Mouse (Mus musculus): ENCODE measurements around the gene Gm28038. TPM values are rescaled to one million over a fixed set of nuclear protein-coding genes. Genes with fewer than 3 reads are reported as not detected.

Gm28038 gene
- polyA plus RNA-seq, 1 experiment: not detected

DNA sequence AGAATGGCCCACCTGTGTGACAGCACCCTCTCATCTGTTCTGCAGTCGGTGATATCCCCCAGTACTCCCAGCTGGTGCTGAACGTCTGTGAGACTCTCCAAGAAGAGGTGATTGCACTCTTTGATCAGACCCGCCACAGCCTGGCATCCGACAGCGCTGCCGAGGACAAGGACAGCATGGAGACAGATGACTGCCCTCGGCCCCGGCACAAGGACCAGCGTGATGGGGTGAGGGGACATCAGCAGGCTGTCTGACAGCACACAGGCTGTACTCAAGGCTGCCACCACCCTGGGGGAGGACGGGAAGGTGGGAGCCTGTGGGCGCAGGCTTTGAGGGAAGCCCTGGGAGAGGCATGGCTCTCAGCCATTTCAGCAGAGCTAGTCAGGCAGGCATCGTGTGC, 56.3 kb downstream of the Gm28038 start:
- WGBS: over 99% methylated on average over 12 of the region's 12 CpGs
- Histone ChIP-seq H3K4me1 (replicated peaks; ENCODE audit: control insufficient read depth, insufficient read depth, low read length) (no peaks in the 10 kb centered on the region), H3K36me3 (ENCODE audit: control insufficient read depth, insufficient read depth, low read length) (peaks cover 63% of the 10 kb centered on the region), H3K27ac (ENCODE audit: control insufficient read depth, insufficient read depth, low read length) (no peak overlapping the region), H3K4me3 (ENCODE audit: control insufficient read depth, insufficient read depth, low read length) (no peak overlapping the region), H3K27me3 (ENCODE audit: control insufficient read depth, insufficient read depth, low read length) (no peaks in the 10 kb centered on the region)
- TF ChIP-seq POLR2A (IDR thresholded peaks at IDR 0.05; ENCODE audit: control insufficient read depth, extremely low read depth, insufficient read depth, low read length, poor library complexity): no peak
- TF ChIP-seq CTCF (IDR thresholded peaks at IDR 0.05; ENCODE audit: borderline replicate concordance, control insufficient read depth, extremely low read depth, insufficient read depth, low read length, poor library complexity): no peak
- no peak for DNase-seq

DNA sequence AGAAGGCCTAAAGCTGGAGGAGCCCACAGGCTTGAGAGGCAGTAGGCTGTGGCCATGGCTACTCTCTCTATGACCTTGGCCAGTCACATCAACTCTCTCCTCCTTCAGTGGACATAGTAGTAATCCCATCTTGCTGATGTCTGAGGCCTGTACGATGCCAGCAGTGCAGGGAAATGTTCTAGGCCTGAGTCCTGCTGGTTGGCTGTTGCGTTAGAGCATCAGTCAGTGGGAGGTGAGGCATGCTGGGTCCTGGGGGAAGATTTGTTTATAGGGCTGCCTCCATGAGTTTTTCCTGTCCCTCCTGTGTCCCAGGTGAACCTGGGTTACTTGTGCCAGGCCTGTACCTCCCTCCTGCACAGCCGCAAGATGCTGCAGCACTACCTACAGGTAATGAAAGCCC, 61.2 kb downstream of the Gm28038 start:
- no peak overlapping the region for H3K27ac ChIP-seq (ENCODE audit: control insufficient read depth, insufficient read depth, low read length)
- H3K4me1 ChIP-seq (replicated peaks; ENCODE audit: control insufficient read depth, insufficient read depth, low read length): no peaks in the 10 kb centered on the region
- H3K27me3 ChIP-seq (ENCODE audit: control insufficient read depth, insufficient read depth, low read length): no peaks in the 10 kb centered on the region
- WGBS: 96% methylated on average over 3 of the region's 3 CpGs
- DNase-seq: no peak
- peaks cover 54% of the 10 kb centered on the region for H3K36me3 ChIP-seq (ENCODE audit: control insufficient read depth, insufficient read depth, low read length)
- no peak for TF ChIP-seq POLR2A (IDR thresholded peaks at IDR 0.05; ENCODE audit: control insufficient read depth, extremely low read depth, insufficient read depth, low read length, poor library complexity)
- TF ChIP-seq CTCF (IDR thresholded peaks at IDR 0.05; ENCODE audit: borderline replicate concordance, control insufficient read depth, extremely low read depth, insufficient read depth, low read length, poor library complexity): no peak
- no peak overlapping the region for H3K4me3 ChIP-seq (ENCODE audit: control insufficient read depth, insufficient read depth, low read length)

- no peak for DNase-seq
- Histone ChIP-seq H3K4me3 (ENCODE audit: control insufficient read depth, insufficient read depth, low read length) (no peak overlapping the region), H3K4me1 (replicated peaks; ENCODE audit: control insufficient read depth, insufficient read depth, low read length) (no peaks in the 10 kb centered on the region), H3K27me3 (ENCODE audit: control insufficient read depth, insufficient read depth, low read length) (no peaks in the 10 kb centered on the region), H3K36me3 (ENCODE audit: control insufficient read depth, insufficient read depth, low read length) (peaks cover 49% of the 10 kb centered on the region), H3K27ac (ENCODE audit: control insufficient read depth, insufficient read depth, low read length) (no peak overlapping the region)
- TF ChIP-seq CTCF (IDR thresholded peaks at IDR 0.05; ENCODE audit: borderline replicate concordance, control insufficient read depth, extremely low read depth, insufficient read depth, low read length, poor library complexity) (no peak), POLR2A (IDR thresholded peaks at IDR 0.05; ENCODE audit: control insufficient read depth, extremely low read depth, insufficient read depth, low read length, poor library complexity) (no peak)
- WGBS: 96% methylated on average over 7 of the region's 7 CpGs
Observed at GRCm38 (mm10) chr2:30342544-30342943, 61.7 kb downstream of the Gm28038 start.

DNA sequence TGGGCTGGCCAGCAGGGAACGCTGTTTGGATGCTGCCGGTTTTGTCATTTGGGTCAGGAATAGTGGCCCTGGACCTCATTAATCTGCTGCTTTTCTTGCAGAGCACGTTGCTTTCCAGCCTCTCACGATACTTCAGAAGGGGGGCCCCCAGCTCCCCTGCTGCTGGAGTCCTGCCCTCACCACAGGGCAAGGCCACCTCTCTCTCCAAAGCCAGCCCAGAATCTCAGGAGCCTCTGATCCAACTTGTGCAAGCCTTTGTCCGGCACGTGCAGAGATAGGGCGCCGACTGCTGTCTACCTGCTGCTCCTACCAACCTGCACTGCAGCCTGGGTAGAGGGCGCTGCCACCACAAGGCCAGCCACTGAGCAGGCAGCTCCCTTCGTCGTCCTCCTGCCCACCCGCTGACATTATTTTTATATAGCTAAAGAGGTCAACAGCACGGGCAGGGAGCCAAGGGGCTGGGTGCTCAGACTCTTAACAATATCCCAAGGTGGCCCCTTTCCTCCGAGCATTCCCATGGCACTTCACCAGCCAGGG, 62.8 kb downstream of the Gm28038 start:
- Histone ChIP-seq H3K36me3 (ENCODE audit: control insufficient read depth, insufficient read depth, low read length) (peaks cover 45% of the 10 kb centered on the region), H3K27me3 (ENCODE audit: control insufficient read depth, insufficient read depth, low read length) (no peaks in the 10 kb centered on the region), H3K4me1 (replicated peaks; ENCODE audit: control insufficient read depth, insufficient read depth, low read length) (no peaks in the 10 kb centered on the region), H3K4me3 (ENCODE audit: control insufficient read depth, insufficient read depth, low read length) (no peak overlapping the region), H3K27ac (ENCODE audit: control insufficient read depth, insufficient read depth, low read length) (no peak overlapping the region)
- no peak for DNase-seq
- TF ChIP-seq CTCF (IDR thresholded peaks at IDR 0.05; ENCODE audit: borderline replicate concordance, control insufficient read depth, extremely low read depth, insufficient read depth, low read length, poor library complexity) (no peak), POLR2A (IDR thresholded peaks at IDR 0.05; ENCODE audit: control insufficient read depth, extremely low read depth, insufficient read depth, low read length, poor library complexity) (no peak)
- WGBS: 93% methylated on average over 14 of the region's 14 CpGs

DNA sequence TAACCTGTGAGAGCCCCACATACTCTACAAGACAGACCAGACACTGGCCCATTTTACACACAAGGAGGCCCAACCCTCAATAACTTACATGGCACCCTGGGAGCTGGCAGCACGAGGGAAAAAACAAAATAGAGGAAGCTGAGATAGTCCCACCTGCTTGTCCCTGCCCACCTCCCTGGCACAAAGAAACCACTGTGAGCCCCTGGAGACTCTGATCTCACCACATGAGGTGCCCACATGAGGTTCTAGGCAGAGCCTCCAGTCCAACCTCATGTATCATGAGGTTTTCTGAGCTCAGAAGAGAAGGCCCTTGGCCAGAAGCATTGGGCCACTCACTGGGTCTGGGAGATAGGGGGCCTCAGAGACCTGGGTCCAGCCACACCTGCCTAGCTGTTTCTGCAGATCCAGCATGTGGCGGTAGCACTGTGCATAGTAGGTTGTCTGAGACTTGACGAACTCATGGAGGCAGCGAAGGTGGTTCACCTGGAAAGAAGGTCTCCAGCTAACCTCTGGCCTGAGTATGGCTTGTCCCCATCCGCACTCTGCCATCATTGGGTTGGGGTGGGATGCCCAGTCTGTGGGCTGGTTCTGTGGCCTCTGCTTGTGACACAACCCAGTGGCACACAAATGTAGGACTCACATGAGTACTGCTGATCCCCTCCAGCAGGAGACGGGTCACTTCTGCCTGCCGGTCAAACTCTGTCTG, 65.3 kb downstream of the Gm28038 start:
- no peak for DNase-seq
- H3K4me1 ChIP-seq (replicated peaks; ENCODE audit: control insufficient read depth, insufficient read depth, low read length): no peaks in the 10 kb centered on the region
- no peak overlapping the region for H3K27ac ChIP-seq (ENCODE audit: control insufficient read depth, insufficient read depth, low read length)
- H3K4me3 ChIP-seq (ENCODE audit: control insufficient read depth, insufficient read depth, low read length): no peak overlapping the region
- H3K36me3 ChIP-seq (ENCODE audit: control insufficient read depth, insufficient read depth, low read length): peaks cover 46% of the 10 kb centered on the region
- H3K27me3 ChIP-seq (ENCODE audit: control insufficient read depth, insufficient read depth, low read length): no peaks in the 10 kb centered on the region
- WGBS: 82% methylated on average over 7 of the region's 7 CpGs
- no peak for TF ChIP-seq CTCF (IDR thresholded peaks at IDR 0.05; ENCODE audit: borderline replicate concordance, control insufficient read depth, extremely low read depth, insufficient read depth, low read length, poor library complexity)
- TF ChIP-seq POLR2A (IDR thresholded peaks at IDR 0.05; ENCODE audit: control insufficient read depth, extremely low read depth, insufficient read depth, low read length, poor library complexity): no peak

DNA sequence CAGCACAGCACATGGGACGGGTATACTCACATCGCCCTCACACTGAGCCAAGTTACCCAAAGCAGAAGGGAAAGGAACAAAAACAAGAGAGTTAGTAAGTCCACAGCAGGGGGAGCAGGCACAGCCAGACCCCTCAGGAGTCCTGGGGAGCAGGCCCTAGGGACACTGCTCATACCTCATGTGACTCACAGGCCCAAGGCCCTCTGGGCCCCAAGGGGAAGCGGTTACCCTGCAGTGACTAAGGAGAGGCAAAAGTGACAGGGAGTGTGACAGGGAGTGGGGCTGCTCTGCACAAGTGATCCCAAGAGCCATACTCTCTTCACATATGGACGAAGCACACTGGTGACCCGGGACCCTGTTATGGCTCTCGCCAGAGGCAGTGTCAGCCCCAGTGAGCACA, 68.4 kb downstream of the Gm28038 start:
- no peak overlapping the region for H3K27ac ChIP-seq (ENCODE audit: control insufficient read depth, insufficient read depth, low read length)
- H3K27me3 ChIP-seq (ENCODE audit: control insufficient read depth, insufficient read depth, low read length): no peaks in the 10 kb centered on the region
- TF ChIP-seq CTCF (IDR thresholded peaks at IDR 0.05; ENCODE audit: borderline replicate concordance, control insufficient read depth, extremely low read depth, insufficient read depth, low read length, poor library complexity): no peak
- no peak for TF ChIP-seq POLR2A (IDR thresholded peaks at IDR 0.05; ENCODE audit: control insufficient read depth, extremely low read depth, insufficient read depth, low read length, poor library complexity)
- 92% methylated on average over 6 of the region's 6 CpGs for WGBS
- no peaks in the 10 kb centered on the region for H3K4me1 ChIP-seq (replicated peaks; ENCODE audit: control insufficient read depth, insufficient read depth, low read length)
- peaks cover 22% of the 10 kb centered on the region for H3K36me3 ChIP-seq (ENCODE audit: control insufficient read depth, insufficient read depth, low read length)
- H3K4me3 ChIP-seq (ENCODE audit: control insufficient read depth, insufficient read depth, low read length): no peak overlapping the region
- DNase-seq: no peak

Other genes starting within 250 kb of the Gm28038 start
- 18.3 and 23.1 TPM in 2 replicates for gene Wdr34, start 232.2 kb upstream of the Gm28038 start, polyA plus RNA-seq (2012; rRNA removed)
- 71.7 and 103 TPM in 2 replicates for gene Set, start 223.7 kb upstream of the Gm28038 start, polyA plus RNA-seq (2012; rRNA removed)
- 8.0 and 8.8 TPM in 2 replicates for gene Pkn3, start 203.4 kb upstream of the Gm28038 start, polyA plus RNA-seq (2012; rRNA removed)
- 146 and 160 TPM in 2 replicates for gene Zdhhc12, start 187.4 kb upstream of the Gm28038 start, polyA plus RNA-seq (2012; rRNA removed)
- gene Zer1, start 156.5 kb upstream of the Gm28038 start, polyA plus RNA-seq (2012; rRNA removed): 140 and 153 TPM in 2 replicates
- 92.3 and 92.9 TPM in 2 replicates for gene Tbc1d13, start 147.3 kb upstream of the Gm28038 start, polyA plus RNA-seq (2012; rRNA removed)
- 37.8 and 40.3 TPM in 2 replicates for gene Endog, start 109.5 kb upstream of the Gm28038 start, polyA plus RNA-seq (2012; rRNA removed)
- gene Spout1, start 102.6 kb upstream of the Gm28038 start, polyA plus RNA-seq (2012; rRNA removed): 41.9 and 44.9 TPM in 2 replicates
- gene Kyat1, start 75.2 kb upstream of the Gm28038 start, polyA plus RNA-seq (2012; rRNA removed): 32.3 and 35.3 TPM in 2 replicates
- gene Lrrc8a, start 43.3 kb upstream of the Gm28038 start, polyA plus RNA-seq (2012; rRNA removed): 27.3 and 31.0 TPM in 2 replicates
- 14.8 and 15.5 TPM in 2 replicates for gene Gm28035, start 40.5 kb upstream of the Gm28038 start, polyA plus RNA-seq (2012; rRNA removed)
- 10.7 and 18.1 TPM in 2 replicates for gene Phyhd1, start 14.8 kb upstream of the Gm28038 start, polyA plus RNA-seq (2012; rRNA removed)
- gene Dolk, start 5.3 kb downstream of the Gm28038 start, polyA plus RNA-seq (2012; rRNA removed): 20.0 and 22.1 TPM in 2 replicates
- gene Nup188, start 5.4 kb downstream of the Gm28038 start, polyA plus RNA-seq (2012; rRNA removed): 77.4 and 107 TPM in 2 replicates
- gene Sh3glb2, start 78.3 kb downstream of the Gm28038 start, polyA plus RNA-seq (2012; rRNA removed): 253 and 265 TPM in 2 replicates
- gene Miga2, start 83.2 kb downstream of the Gm28038 start, polyA plus RNA-seq (2012; rRNA removed): 25.8 and 28.7 TPM in 2 replicates
- 97.2 and 98.9 TPM in 2 replicates for gene Dolpp1, start 111.2 kb downstream of the Gm28038 start, polyA plus RNA-seq (2012; rRNA removed)
- 93.9 and 96.4 TPM in 2 replicates for gene Crat, start 134.8 kb downstream of the Gm28038 start, polyA plus RNA-seq (2012; rRNA removed)
- gene Ptpa, start 135.0 kb downstream of the Gm28038 start, polyA plus RNA-seq (2012; rRNA removed): 180 and 227 TPM in 2 replicates
- 7.2 and 7.7 TPM in 2 replicates for gene Ier5l, start 193.2 kb downstream of the Gm28038 start, polyA plus RNA-seq (2012; rRNA removed)